Mouse (Mus musculus) lung, embryonic 16.5 days (tissue): ENCODE measurements around the gene Acot1. TPM values are rescaled to one million over a fixed set of nuclear protein-coding genes. Genes with fewer than 3 reads are reported as not detected.
"Not testable (repeated sequence)": the region's sequence is repeated elsewhere in the genome, so short reads cannot be mapped to it uniquely, and the experiment has no call there.

Source experiments
- ATAC-seq: fragments of 200-750 bp; cut with Nextera tagmentation; 2 replicates; pipeline ENCODE4 v1.8.0; 2017; ENCODE audit warnings: low read depth, mild to moderate bottlenecking, moderate library complexity
- H3K27ac ChIP-seq: fragments of 300-500 bp; sonication (generic); 2 replicates; pipeline ENCODE4 v1.5.1; 2014; ENCODE audit warnings: mild to moderate bottlenecking, control low read depth, low read length
- H3K27me3 ChIP-seq: fragments of 300-500 bp; sonication (generic); 2 replicates; pipeline ENCODE4 v1.6.1; 2014; ENCODE audit warnings: low read depth, low read length, mixed read lengths; ENCODE audit not compliant: control insufficient read depth, insufficient read depth
- H3K36me3 ChIP-seq: fragments of 300-500 bp; sonication (generic); 2 replicates; pipeline ENCODE4 v1.6.1; 2014; ENCODE audit warnings: low read length; ENCODE audit not compliant: control insufficient read depth, insufficient read depth
- H3K4me1 ChIP-seq: fragments of 300-500 bp; sonication (generic); replicated peaks from 2 replicates; pipeline ENCODE4 v1.6.1; 2014; ENCODE audit warnings: low read length, mixed read lengths; ENCODE audit not compliant: control insufficient read depth, insufficient read depth
- H3K4me2 ChIP-seq: fragments of 300-500 bp; sonication (generic); 2 replicates; pipeline ENCODE4 v1.6.1; 2014; ENCODE audit warnings: low read depth, low read length, control low read depth
- H3K4me3 ChIP-seq: fragments of 300-500 bp; sonication (generic); 2 replicates; pipeline ENCODE4 v1.5.1; 2014; ENCODE audit warnings: mild to moderate bottlenecking, low read length, control low read depth
- H3K9ac ChIP-seq: fragments of 300-500 bp; sonication (generic); 2 replicates; pipeline ENCODE4 v1.6.1; 2014; ENCODE audit warnings: low read length, control low read depth
- H3K9me3 ChIP-seq: fragments of 300-500 bp; sonication (generic); 2 replicates; pipeline ENCODE4 v1.6.1; 2016; ENCODE audit warnings: low read length; ENCODE audit not compliant: control insufficient read depth
- whole genome bisulfite sequencing: fragments of 180-500 bp; shearing (Covaris S2); extraction: QIAGEN DNeasy Blood & Tissue Kit; methylation state at CpG from one replicate; pipeline ENCODE4 v1.1.7; 2014; 5-methylcytosine and 5-hydroxymethylcytosine counted together
- polyA plus RNA-seq: library from polyadenylated mRNA; unstranded; fragments of >200 nt; fragmentation: Nextera tagmentation; extraction: Ambion mirVana; gene quantifications from 2 replicates; pipeline ENCODE4 v1.2.1, GENCODE M21; 2015

The Acot1 gene
- polyA plus RNA-seq = 82.2 and 86.7 TPM in 2 replicates

GRCm38 (mm10) chr12:84009171-84009965, at the start of gene Acot1:
Acot1 (plus strand) TSS chr12:84009490.
- peak within 1 kb of the TSS; percentile 54 for H3K4me2 ChIP-seq
- H3K27ac ChIP-seq = peak within 1 kb of the TSS; percentile 87
- H3K9me3 ChIP-seq, H3K27me3 ChIP-seq, H3K36me3 ChIP-seq: not testable (repeated sequence)
- H3K4me3 ChIP-seq = peak within 1 kb of the TSS; percentile 54
- H3K4me1 ChIP-seq = peaks cover 29% of the 10 kb centered on the region
- WGBS = 1% methylated on average over 48 of the region's 70 CpGs
- ATAC-seq = peak; percentile 98
- peak within 1 kb of the TSS; percentile 68 for H3K9ac ChIP-seq

GRCm38 (mm10) chr12:83965235-83965634, 44.1 kb upstream of the Acot1 start:
- Histone ChIP-seq H3K9me3 (no peaks in the 10 kb centered on the region), H3K27ac (no peak overlapping the region; the same call in 1 of the 2 replicates), H3K4me2 (0 out of 2 replicates have a peak overlapping the region, but pooled peaks have one; percentile 17), H3K27me3 (no peaks in the 10 kb centered on the region), H3K36me3 (no peaks in the 10 kb centered on the region), H3K4me1 (no peaks in the 10 kb centered on the region), H3K9ac (no peak overlapping the region), H3K4me3 (no peak overlapping the region)
- ATAC-seq = peak; percentile 96
- WGBS = 47% methylated on average over 6 of the region's 7 CpGs

- Histone ChIP-seq H3K27me3 (no peaks in the 10 kb centered on the region), H3K27ac (no peak overlapping the region), H3K36me3 (no peaks in the 10 kb centered on the region), H3K4me1 (no peaks in the 10 kb centered on the region), H3K4me3 (no peak overlapping the region), H3K4me2 (no peak overlapping the region), H3K9me3 (no peaks in the 10 kb centered on the region), H3K9ac (no peak overlapping the region)
- 41% methylated on average over 2 of the region's 2 CpGs for WGBS
- ATAC-seq = peak; percentile 69; the same call in 1 of the 2 replicates
Observed at GRCm38 (mm10) chr12:83972117-83972516, 37.2 kb upstream of the Acot1 start.

- H3K4me2 ChIP-seq = no peak overlapping the region
- H3K4me1 ChIP-seq = peaks cover 5% of the 10 kb centered on the region; the same call in 1 of the 2 replicates
- WGBS = 89% methylated on average over 6 of the region's 6 CpGs
- no peak overlapping the region for H3K27ac ChIP-seq
- no peaks in the 10 kb centered on the region for H3K27me3 ChIP-seq
- no peak overlapping the region for H3K9ac ChIP-seq
- peaks cover 2% of the 10 kb centered on the region; the same call in 1 of the 2 replicates for H3K9me3 ChIP-seq
- no peak overlapping the region for H3K4me3 ChIP-seq
- no peaks in the 10 kb centered on the region for H3K36me3 ChIP-seq
- no peak for ATAC-seq
Observed at GRCm38 (mm10) chr12:83978862-83979261, 30.4 kb upstream of the Acot1 start.

- Histone ChIP-seq H3K9me3 (peaks cover 2% of the 10 kb centered on the region; the same call in 1 of the 2 replicates), H3K27me3 (no peaks in the 10 kb centered on the region), H3K36me3 (no peaks in the 10 kb centered on the region), H3K4me3 (no peak overlapping the region), H3K9ac (no peak overlapping the region), H3K4me1 (peaks cover 7% of the 10 kb centered on the region; the same call in 1 of the 2 replicates), H3K27ac (no peak overlapping the region), H3K4me2 (no peak overlapping the region)
- ATAC-seq = no peak
- WGBS = 55% methylated on average over 4 of the region's 4 CpGs
Observed at GRCm38 (mm10) chr12:83981615-83982014, 27.7 kb upstream of the Acot1 start.

GRCm38 (mm10) chr12:83984752-83985151, 24.5 kb upstream of the Acot1 start, which contains the start of gene Heatr4:
Heatr4 (minus strand) TSS chr12:83984852.
- Histone ChIP-seq H3K27me3 (no peaks in the 10 kb centered on the region), H3K9ac (no peak within 1 kb of the TSS), H3K4me1 (peaks cover 13% of the 10 kb centered on the region), H3K27ac (no peak within 1 kb of the TSS), H3K9me3 (peaks cover 7% of the 10 kb centered on the region; the same call in 1 of the 2 replicates), H3K4me3 (no peak within 1 kb of the TSS), H3K4me2 (no peak within 1 kb of the TSS), H3K36me3 (0 out of 2 replicates have a peak, but pooled peaks cover 5% of the 10 kb centered on the region)
- whole genome bisulfite sequencing = 71% methylated on average over 4 of the region's 4 CpGs
- ATAC-seq = no peak

GRCm38 (mm10) chr12:83987242-83987582, 22.1 kb upstream of the Acot1 start:
- peak; percentile 21 for ATAC-seq
- peak overlapping the region; percentile 69 for H3K4me3 ChIP-seq
- peak overlapping the region; percentile 98 for H3K27ac ChIP-seq
- H3K4me1 ChIP-seq = peaks cover 10% of the 10 kb centered on the region
- H3K9me3 ChIP-seq = 0 out of 2 replicates have a peak, but pooled peaks cover 7% of the 10 kb centered on the region
- H3K36me3 ChIP-seq = 0 out of 2 replicates have a peak, but pooled peaks cover 8% of the 10 kb centered on the region
- no peaks in the 10 kb centered on the region for H3K27me3 ChIP-seq
- H3K4me2 ChIP-seq = peak overlapping the region; percentile 64
- WGBS = 9% methylated on average over 8 of the region's 8 CpGs
- peak overlapping the region; percentile 84 for H3K9ac ChIP-seq

- Histone ChIP-seq H3K36me3 (0 out of 2 replicates have a peak, but pooled peaks cover 8% of the 10 kb centered on the region), H3K9me3 (0 out of 2 replicates have a peak, but pooled peaks cover 7% of the 10 kb centered on the region), H3K9ac (peak within 1 kb of the TSS; percentile 84), H3K4me1 (peaks cover 9% of the 10 kb centered on the region), H3K27me3 (no peaks in the 10 kb centered on the region), H3K27ac (peak within 1 kb of the TSS; percentile 98), H3K4me3 (peak within 1 kb of the TSS; percentile 69), H3K4me2 (peak within 1 kb of the TSS; percentile 64)
- under 1% methylated on average over 74 of the region's 80 CpGs for WGBS
- ATAC-seq = peak; percentile 91
Observed at GRCm38 (mm10) chr12:83987583-83988441, 21.5 kb upstream of the Acot1 start, which contains the start of gene Acot2. Acot2 (plus strand) TSS chr12:83987861.
